Mouse (Mus musculus): Measurements from ENCODE around the gene Myo9b. TPM values are rescaled to one million over a fixed set of nuclear protein-coding genes. Genes with fewer than 3 reads are reported as not detected.
A peak's percentile ranks its signal among the peaks of the same experiment; 100 is the strongest.

Gene Myo9b
- polyA plus RNA-seq, 1 experiment from 2014 or later = 71.2 TPM

DNA sequence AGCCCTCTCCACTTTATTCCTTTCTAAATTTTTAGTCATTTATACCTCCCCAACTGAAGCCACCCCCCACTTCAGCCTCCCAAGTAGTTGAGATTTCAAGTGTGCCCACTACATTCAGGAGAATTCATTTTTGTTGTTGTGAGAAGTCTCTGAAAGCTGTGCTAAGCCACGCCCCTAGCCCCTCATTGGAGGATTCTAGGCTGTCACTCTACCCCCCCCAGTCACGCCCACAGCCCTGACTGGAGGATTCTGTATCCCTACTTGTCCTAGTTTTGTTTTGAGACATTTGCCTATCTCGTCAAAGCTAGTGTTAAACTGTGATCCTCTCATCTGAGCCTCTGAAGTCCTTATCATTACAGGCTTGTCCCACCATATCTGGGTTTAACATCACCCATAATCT lies 120.4 kb downstream of the Myo9b start:
- DNase-seq (ENCODE audit: low read depth, low spot score) (no peak), ATAC-seq (no peak)
- no peaks in the 10 kb centered on the region for H3K27me3 ChIP-seq
- in situ Hi-C loops (cut with MboI; ENCODE audit: low pct_unique_long_range_greater_than_20kb) = no loop called here
- CTCF ChIA-PET = interaction anchor here (2.4 kb wide), 1 partner anchor 13 kb away, joined by 7 read pairs; the partner anchor contains the start of gene Ankle1
- TF ChIP-seq CTCF (IDR thresholded peaks at IDR 0.05) = no peak
- POLR2A ChIA-PET = no interaction called here

DNA sequence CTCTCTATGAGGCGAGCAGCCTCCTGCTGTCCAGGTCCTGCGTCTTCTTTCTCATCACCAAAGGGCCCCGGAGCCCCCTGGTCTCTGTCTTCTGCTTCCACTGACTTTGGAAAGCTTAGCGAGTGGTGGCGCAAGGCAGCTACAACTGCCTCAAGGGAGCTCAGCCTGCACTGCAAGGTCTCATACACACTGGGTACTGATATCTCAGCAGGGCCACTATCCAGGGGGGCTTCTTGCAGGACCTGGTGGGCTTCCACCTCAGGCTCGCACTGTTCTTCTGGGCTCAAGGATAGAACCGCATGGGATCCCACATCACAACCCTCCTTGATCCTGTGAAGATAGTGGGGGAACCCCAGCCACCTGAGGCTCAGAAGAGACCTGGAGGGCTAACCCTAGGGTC lies 122.0 kb downstream of the Myo9b start:
- POLR2A ChIA-PET = no interaction called here
- CTCF ChIA-PET = interaction anchor here (1.2 kb wide), 1 partner anchor 10 kb away, joined by 4 read pairs; no protein-coding TSS in a partner anchor
- no peak for ATAC-seq
- no peaks in the 10 kb centered on the region for H3K27me3 ChIP-seq
- no peak for TF ChIP-seq CTCF (IDR thresholded peaks at IDR 0.05)
- in situ Hi-C loops (cut with MboI; ENCODE audit: low pct_unique_long_range_greater_than_20kb) = no loop called here
- no peak for DNase-seq (ENCODE audit: low read depth, low spot score)

DNA sequence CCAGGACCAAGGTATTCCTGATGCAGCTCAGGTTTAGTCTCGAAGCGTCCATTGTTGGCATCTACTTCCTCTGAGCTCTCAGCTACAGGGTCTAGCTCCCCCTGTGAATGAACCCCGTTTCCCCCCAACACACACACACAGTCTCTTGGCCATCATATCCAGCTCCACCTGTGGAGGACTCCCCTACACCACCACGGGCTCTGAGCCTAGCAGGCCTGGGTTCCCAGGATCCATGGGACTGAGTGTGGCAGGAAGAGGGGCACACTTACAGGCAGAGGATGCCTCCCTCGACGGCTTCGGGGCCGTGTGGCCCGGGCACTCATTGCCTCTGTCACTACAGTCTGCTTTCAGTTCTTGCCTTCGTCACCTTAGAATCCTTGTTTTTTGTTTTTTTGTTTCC lies 122.6 kb downstream of the Myo9b start:
- CTCF ChIA-PET = interaction anchor here (1.2 kb wide), 1 partner anchor 10 kb away, joined by 4 read pairs; no protein-coding TSS in a partner anchor
- no peak for ATAC-seq
- no peak for DNase-seq (ENCODE audit: low read depth, low spot score)

DNA sequence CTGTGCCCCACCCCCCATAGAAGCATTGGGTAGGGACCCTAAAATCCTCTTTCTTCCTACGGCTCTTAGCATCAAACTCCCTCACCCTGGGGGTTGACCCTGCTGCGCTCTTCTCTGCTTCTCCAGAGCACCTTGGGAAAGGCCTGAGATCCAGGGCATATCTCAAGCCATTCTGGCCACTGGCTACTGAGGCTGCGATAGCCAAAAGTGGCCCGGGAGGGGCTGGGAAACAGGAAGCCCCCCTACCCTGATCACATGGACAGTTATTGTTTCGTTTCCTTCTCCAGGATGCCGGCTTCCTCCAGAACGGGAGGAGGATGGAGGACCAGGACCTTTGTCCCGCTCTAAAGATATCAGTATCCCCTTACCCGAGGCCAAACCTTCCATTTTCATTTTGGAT lies 123.1 kb downstream of the Myo9b start, which contains the start of gene Ushbp1:
Gene Ushbp1 (minus strand): TSS at position 174 of the 400 bp plus-strand sequence.
- POLR2A ChIA-PET = interaction anchor here (1.0 kb wide), 1 partner anchor 10 kb away, joined by 3 read pairs; no protein-coding TSS in a partner anchor
- in situ Hi-C loops (cut with MboI; ENCODE audit: low pct_unique_long_range_greater_than_20kb) = no loop called here
- no peak for DNase-seq (ENCODE audit: low read depth, low spot score)
- no peak for ATAC-seq
- CTCF ChIA-PET = interaction anchor here (1.2 to 1.6 kb wide), 2 partner anchors 11 to 12 kb away, joined by 4 read pairs; no protein-coding TSS in a partner anchor
- H3K27me3 ChIP-seq = no peaks in the 10 kb centered on the region
- no peak for TF ChIP-seq CTCF (IDR thresholded peaks at IDR 0.05)

More for the DNA sequence above, 122.6 kb downstream of the Myo9b start:
- no peak for TF ChIP-seq CTCF (IDR thresholded peaks at IDR 0.05)
- H3K27me3 ChIP-seq = no peaks in the 10 kb centered on the region
- in situ Hi-C loops (cut with MboI; ENCODE audit: low pct_unique_long_range_greater_than_20kb) = no loop called here
- POLR2A ChIA-PET = no interaction called here

DNA sequence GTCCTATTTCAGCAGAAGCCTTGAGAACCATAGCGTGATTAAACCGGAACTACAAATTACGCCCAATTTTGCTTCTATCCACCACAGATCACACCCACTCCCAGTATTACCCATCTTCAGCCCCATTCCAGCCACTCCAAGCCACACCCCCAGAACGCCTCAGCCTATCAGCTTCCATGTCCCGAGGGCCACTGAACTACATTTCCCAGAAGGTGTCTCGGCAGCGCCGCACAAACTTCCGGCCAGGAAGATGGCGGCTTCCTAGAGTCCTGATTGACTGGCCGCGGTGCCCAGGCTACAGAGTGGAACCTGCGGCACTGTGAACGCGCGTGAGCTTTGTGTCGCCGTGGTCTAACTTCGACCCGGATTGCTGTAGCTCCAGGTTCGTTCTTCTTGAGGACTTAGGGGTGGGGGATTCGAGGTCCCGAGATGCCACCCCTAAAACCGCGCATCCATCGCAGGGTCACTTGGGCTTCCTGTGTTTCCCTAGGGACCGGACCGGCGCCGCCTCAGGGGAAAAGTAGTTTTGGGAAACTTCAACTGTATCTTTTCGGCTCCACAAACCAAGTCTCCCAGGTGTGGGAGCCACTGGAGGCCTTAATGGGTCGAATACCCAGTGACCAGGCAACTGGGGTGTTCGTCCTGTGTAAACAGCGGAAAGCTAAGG lies 124.3 kb downstream of the Myo9b start, which contains the start of gene Babam1:
Gene Babam1 (plus strand): TSS at position 223 of the 667 bp plus-strand sequence.
- in situ Hi-C loops (cut with MboI; ENCODE audit: low pct_unique_long_range_greater_than_20kb) = no loop called here

DNA sequence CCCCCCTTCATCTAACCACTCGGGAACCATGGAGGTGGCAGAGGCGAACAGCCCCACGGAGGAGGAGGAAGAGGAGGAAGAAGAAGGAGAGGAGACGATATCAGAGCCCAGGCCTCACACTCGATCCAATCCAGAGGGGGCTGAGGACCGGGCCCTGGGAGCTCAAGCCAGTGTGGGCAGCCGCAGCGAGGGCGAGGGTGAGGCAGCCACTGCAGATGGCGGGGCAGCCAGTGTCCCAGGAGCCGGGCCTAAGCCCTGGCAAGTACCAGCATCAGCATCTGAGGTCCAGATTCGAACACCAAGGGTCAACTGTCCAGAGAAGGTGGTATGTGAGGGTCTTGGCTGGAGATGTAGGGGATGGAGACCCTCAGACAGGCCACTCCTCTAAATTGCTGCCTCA lies 125.2 kb downstream of the Myo9b start:
- ATAC-seq (no peak), DNase-seq (ENCODE audit: low read depth, low spot score) (no peak)
- POLR2A ChIA-PET = interaction anchor here (0.9 to 2.4 kb wide), 3 partner anchors 18 to 26 kb away, joined by 4 to 11 read pairs (median 4); no protein-coding TSS in a partner anchor
- H3K27me3 ChIP-seq = no peaks in the 10 kb centered on the region
- in situ Hi-C loops (cut with MboI; ENCODE audit: low pct_unique_long_range_greater_than_20kb) = no loop called here
- TF ChIP-seq CTCF (IDR thresholded peaks at IDR 0.05) = no peak
- CTCF ChIA-PET = interaction anchor here (0.8 to 2.7 kb wide), 3 partner anchors 11 to 63 kb away, joined by 3 to 12 read pairs (median 4); partner anchors contain the start of gene Ocel1

More for the DNA sequence above, 124.3 kb downstream of the Myo9b start, which contains the start of gene Babam1:
- peak; percentile 76 for DNase-seq (ENCODE audit: low read depth, low spot score)
- ChIA-PET CTCF (interaction anchor here (0.8 to 2.7 kb wide), 4 partner anchors 10 to 62 kb away, joined by 3 to 12 read pairs (median 4); partner anchors contain the start of gene Ocel1), POLR2A (interaction anchor here (0.7 to 2.4 kb wide), 6 partner anchors 8 to 25 kb away, joined by 3 to 11 read pairs (median 4); partner anchors contain the start of gene Nr2f6)
- no peak for TF ChIP-seq CTCF (IDR thresholded peaks at IDR 0.05)
- ATAC-seq = peak; percentile 97
- H3K27me3 ChIP-seq = no peaks in the 10 kb centered on the region

DNA sequence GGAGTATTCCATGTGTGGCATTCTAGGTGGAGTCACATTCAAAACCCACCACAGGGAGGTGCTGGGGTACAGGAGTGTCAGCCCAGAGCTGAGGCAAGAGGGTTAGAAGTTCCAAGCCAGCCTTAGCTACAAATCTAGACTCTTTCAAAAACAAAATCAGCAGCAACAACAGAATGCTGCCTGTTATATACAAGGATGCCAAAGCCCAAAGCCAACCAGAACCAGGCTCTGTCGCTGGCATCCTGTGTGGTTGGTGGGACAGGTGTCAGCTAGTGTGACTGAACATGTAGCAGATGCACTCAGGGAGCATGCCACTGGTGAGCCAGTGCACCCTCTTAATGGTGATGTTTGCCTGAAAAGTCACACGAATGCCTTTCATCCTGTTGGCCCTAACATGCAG lies 128.3 kb downstream of the Myo9b start:
- POLR2A ChIA-PET = no interaction called here
- DNase-seq (ENCODE audit: low read depth, low spot score) = no peak
- no peaks in the 10 kb centered on the region for H3K27me3 ChIP-seq
- TF ChIP-seq CTCF (IDR thresholded peaks at IDR 0.05) = no peak
- CTCF ChIA-PET = no interaction called here
- in situ Hi-C loops (cut with MboI; ENCODE audit: low pct_unique_long_range_greater_than_20kb) = no loop called here
- no peak for ATAC-seq

DNA sequence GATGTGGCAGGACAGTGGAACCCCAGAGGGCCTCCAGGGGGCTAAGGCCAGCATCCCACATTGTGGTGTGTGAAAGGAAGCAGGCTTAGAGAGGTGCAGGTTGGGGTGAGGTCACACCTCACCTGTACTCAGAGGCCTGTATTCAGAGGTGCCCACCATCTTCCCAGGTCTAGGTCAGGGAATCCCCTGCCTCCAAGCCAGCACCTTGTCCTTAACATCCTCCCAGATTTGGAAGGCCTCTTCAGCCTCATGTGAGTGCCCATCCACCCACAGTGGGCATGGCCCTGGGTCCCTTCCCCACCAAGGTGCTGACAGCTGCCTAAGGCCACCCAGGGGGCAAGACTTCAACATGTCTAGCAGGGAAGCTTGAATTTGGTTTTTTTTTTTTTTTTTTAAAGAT lies 128.9 kb downstream of the Myo9b start:
- no peak for ATAC-seq
- no peaks in the 10 kb centered on the region for H3K27me3 ChIP-seq
- POLR2A ChIA-PET = no interaction called here
- in situ Hi-C loops (cut with MboI; ENCODE audit: low pct_unique_long_range_greater_than_20kb) = no loop called here
- TF ChIP-seq CTCF (IDR thresholded peaks at IDR 0.05) = no peak
- CTCF ChIA-PET = no interaction called here
- DNase-seq (ENCODE audit: low read depth, low spot score) = no peak

DNA sequence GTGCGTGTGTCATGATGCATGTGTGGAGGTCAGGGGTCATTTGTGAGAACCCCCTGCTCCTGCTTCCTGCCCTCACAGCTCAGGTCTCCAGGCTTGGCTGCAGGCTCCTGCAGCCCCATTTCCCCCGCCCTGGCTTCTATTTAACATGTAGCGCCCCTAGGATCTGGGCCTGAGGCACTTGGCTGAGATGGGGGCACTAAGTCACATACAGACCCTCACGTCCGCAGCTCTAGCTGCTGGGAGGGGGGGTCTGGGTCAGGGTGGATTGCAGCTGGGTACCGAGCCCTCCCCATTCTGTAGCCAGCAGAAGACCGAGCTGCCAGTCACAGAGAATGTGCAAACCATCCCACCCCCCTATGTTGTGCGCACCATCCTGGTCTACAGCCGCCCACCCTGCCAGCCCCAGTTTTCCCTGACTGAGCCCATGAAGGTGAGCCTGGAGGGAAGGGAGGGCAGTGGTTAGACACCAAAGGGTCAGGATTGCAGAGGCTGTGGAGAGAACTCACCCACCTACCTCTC lies 130.0 kb downstream of the Myo9b start:
- in situ Hi-C loops (cut with MboI; ENCODE audit: low pct_unique_long_range_greater_than_20kb) = no loop called here

DNA sequence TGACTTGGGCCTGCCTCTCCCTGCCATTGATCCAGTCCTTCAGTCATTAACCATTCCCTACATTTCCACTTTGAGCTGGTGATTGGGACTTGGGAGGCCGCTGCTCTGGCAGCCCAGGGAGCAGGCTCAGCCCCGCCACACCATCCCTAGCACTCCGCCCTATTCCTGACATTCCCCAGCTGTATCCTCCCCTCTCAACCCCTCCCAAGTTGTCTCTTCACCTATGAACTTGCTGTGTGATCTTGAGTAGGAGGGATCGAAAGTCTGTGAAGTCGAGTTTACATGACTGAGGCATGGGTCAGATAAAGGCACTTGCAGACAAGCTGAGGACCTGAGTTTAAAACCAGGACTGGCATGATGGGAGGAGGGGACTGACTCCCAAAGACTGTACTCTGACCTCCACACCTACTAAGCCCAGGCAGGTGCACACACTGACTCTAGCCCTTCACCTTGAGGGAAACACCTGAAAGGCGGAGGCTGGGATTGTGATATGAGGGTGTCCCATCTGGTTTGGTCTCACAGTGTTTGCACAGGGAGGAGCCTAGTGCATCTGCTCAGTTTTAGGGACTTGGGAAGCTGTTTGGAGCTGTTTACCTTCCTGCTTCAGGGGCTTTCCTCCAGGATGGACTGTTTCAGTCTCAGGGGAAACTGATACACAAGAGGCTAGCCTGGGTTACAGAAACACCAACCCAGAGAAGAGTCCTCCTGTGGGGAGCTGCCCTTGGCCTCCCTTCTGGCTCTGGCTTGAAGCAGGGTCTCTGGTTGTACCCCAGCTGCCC lies 130.8 kb downstream of the Myo9b start:
- no peaks in the 10 kb centered on the region for H3K27me3 ChIP-seq
- in situ Hi-C loops (cut with MboI; ENCODE audit: low pct_unique_long_range_greater_than_20kb) = no loop called here
- ATAC-seq = no peak
- no peak for DNase-seq (ENCODE audit: low read depth, low spot score)
- ChIA-PET POLR2A (interaction anchor here (1.6 kb wide), 1 partner anchor 25 kb away, joined by 5 read pairs; no protein-coding TSS in a partner anchor), CTCF (interaction anchor here (1.8 to 2.8 kb wide), 2 partner anchors 31 to 61 kb away, joined by 5 to 14 read pairs; partner anchors contain the start of genes Mrpl34 and Ocel1)
- no peak for TF ChIP-seq CTCF (IDR thresholded peaks at IDR 0.05)

More for the DNA sequence above, 130.0 kb downstream of the Myo9b start:
- ChIA-PET CTCF (interaction anchor here (1.8 kb wide), 1 partner anchor 62 kb away, joined by 5 read pairs; the partner anchor contains the start of gene Mrpl34), POLR2A (interaction anchor here (1.6 kb wide), 1 partner anchor 24 kb away, joined by 5 read pairs; no protein-coding TSS in a partner anchor)
- TF ChIP-seq CTCF (IDR thresholded peaks at IDR 0.05) = no peak
- H3K27me3 ChIP-seq = no peaks in the 10 kb centered on the region
- DNase-seq (ENCODE audit: low read depth, low spot score) (no peak), ATAC-seq (no peak)

All from Patski (cell line).